Mouse (Mus musculus) hindbrain, embryonic 13.5 days (tissue): ENCODE measurements around the gene Scamp5. TPM values are rescaled to one million over a fixed set of nuclear protein-coding genes. Genes with fewer than 3 reads are reported as not detected.

Experiments
- ATAC-seq: fragments of 200-750 bp; cut with Nextera tagmentation; 2 replicates; pipeline ENCODE4 v1.8.0; 2017; ENCODE audit warnings: moderate TSS enrichment; ENCODE audit not compliant: low FRiP score
- H3K27ac ChIP-seq: fragments of 300-500 bp; sonication (generic); 2 replicates; pipeline ENCODE4 v1.5.1; 2015; ENCODE audit warnings: inconsistent platforms, mild to moderate bottlenecking, moderate library complexity
- H3K27me3 ChIP-seq: fragments of 300-500 bp; sonication (generic); 2 replicates; pipeline ENCODE4 v1.6.1; 2015; ENCODE audit warnings: mild to moderate bottlenecking, inconsistent platforms
- H3K36me3 ChIP-seq: fragments of 300-500 bp; sonication (generic); 2 replicates; pipeline ENCODE4 v1.6.1; 2015; ENCODE audit warnings: mild to moderate bottlenecking, inconsistent platforms
- H3K4me1 ChIP-seq: fragments of 300-500 bp; sonication (generic); replicated peaks from 2 replicates; pipeline ENCODE4 v1.6.1; 2015; ENCODE audit warnings: inconsistent platforms
- H3K4me2 ChIP-seq: fragments of 300-500 bp; sonication (generic); 2 replicates; pipeline ENCODE4 v1.6.1; 2015; ENCODE audit warnings: inconsistent platforms, mild to moderate bottlenecking, moderate library complexity
- H3K4me3 ChIP-seq: fragments of 300-500 bp; sonication (generic); 2 replicates; pipeline ENCODE4 v1.5.1; 2015; ENCODE audit warnings: mild to moderate bottlenecking, inconsistent platforms
- H3K9ac ChIP-seq: fragments of 300-500 bp; sonication (generic); 2 replicates; pipeline ENCODE4 v1.6.1; 2015; ENCODE audit warnings: mild to moderate bottlenecking, inconsistent platforms
- H3K9me3 ChIP-seq: fragments of 300-500 bp; sonication (generic); 2 replicates; pipeline ENCODE4 v1.6.1; 2016; ENCODE audit warnings: inconsistent platforms
- WGBS: fragments of 180-500 bp; shearing (Covaris S2); methylation state at CpG from one replicate; pipeline ENCODE4 v1.1.7; 2015; 5-methylcytosine and 5-hydroxymethylcytosine counted together
- polyA plus RNA-seq: library from polyadenylated mRNA; unstranded; fragments of >200 nt; fragmentation: Nextera tagmentation; extraction: Ambion mirVana; gene quantifications from 2 replicates; pipeline ENCODE4 v1.2.1, GENCODE M21; 2015

Gene Scamp5
- polyA plus RNA-seq, 1 experiment from 2014 or later, result 86.3 TPM

GRCm38 (mm10) chr9:57402318-57403251, 65.3 kb downstream of the Scamp5 start:
- H3K4me3 ChIP-seq, result no peak overlapping the region

GRCm38 (mm10) chr9:57398773-57399172, 69.1 kb downstream of the Scamp5 start:
- ATAC-seq, result no peak
- Histone ChIP-seq H3K4me2 (no peak overlapping the region), H3K9ac (no peak overlapping the region), H3K4me1 (no peaks in the 10 kb centered on the region), H3K9me3 (peaks cover 14% of the 10 kb centered on the region), H3K27ac (no peak overlapping the region), H3K27me3 (no peaks in the 10 kb centered on the region), H3K36me3 (no peaks in the 10 kb centered on the region), H3K4me3 (no peak overlapping the region)
- WGBS, result 92% methylated on average over 2 of the region's 2 CpGs

More at GRCm38 (mm10) chr9:57402318-57403251, 65.3 kb downstream of the Scamp5 start:
- 91% methylated on average over 15 of the region's 15 CpGs for WGBS
- Histone ChIP-seq H3K27me3 (no peaks in the 10 kb centered on the region), H3K9me3 (peaks cover 14% of the 10 kb centered on the region), H3K9ac (no peak overlapping the region), H3K4me1 (no peaks in the 10 kb centered on the region), H3K27ac (no peak overlapping the region), H3K36me3 (no peaks in the 10 kb centered on the region), H3K4me2 (no peak overlapping the region)
- no peak for ATAC-seq

- Histone ChIP-seq H3K4me2 (no peak overlapping the region), H3K4me1 (no peaks in the 10 kb centered on the region), H3K4me3 (no peak overlapping the region), H3K27ac (no peak overlapping the region), H3K9ac (no peak overlapping the region), H3K27me3 (no peaks in the 10 kb centered on the region), H3K36me3 (no peaks in the 10 kb centered on the region), H3K9me3 (no peaks in the 10 kb centered on the region)
- WGBS, result 88% methylated on average over 1 of the region's 1 CpGs
- ATAC-seq, result no peak
Observed at GRCm38 (mm10) chr9:57392892-57393291, 75.0 kb downstream of the Scamp5 start.

Other genes starting within 250 kb of the Scamp5 start
- gene Trcg1, start 231.5 kb downstream of the Scamp5 start, polyA plus RNA-seq, result not detected in 2 replicates
- 3.8 and 5.4 TPM in 2 replicates for gene 1700017B05Rik, start 205.4 kb downstream of the Scamp5 start, polyA plus RNA-seq
- gene Ppcdc, start 27.9 kb downstream of the Scamp5 start, polyA plus RNA-seq, result 25.6 and 26.0 TPM in 2 replicates
- 15.6 and 16.2 TPM in 2 replicates for gene Rpp25, start 36.0 kb upstream of the Scamp5 start, polyA plus RNA-seq
- 875 and 879 TPM in 2 replicates for gene Cox5a, start 53.2 kb upstream of the Scamp5 start, polyA plus RNA-seq
- gene Fam219b, start 69.5 kb upstream of the Scamp5 start, polyA plus RNA-seq, result 21.6 and 22.4 TPM in 2 replicates
- gene Mpi, start 84.7 kb upstream of the Scamp5 start, polyA plus RNA-seq, result 67.9 and 75.2 TPM in 2 replicates
- gene Scamp2, start 92.9 kb upstream of the Scamp5 start, polyA plus RNA-seq, result 56.9 and 58.8 TPM in 2 replicates
- gene Ulk3, start 121.4 kb upstream of the Scamp5 start, polyA plus RNA-seq, result 28.6 and 30.5 TPM in 2 replicates
- gene Cplx3, start 138.2 kb upstream of the Scamp5 start, polyA plus RNA-seq, result 0.21 and 0.48 TPM in 2 replicates
- not detected in 2 replicates for gene Lman1l, start 152.7 kb upstream of the Scamp5 start, polyA plus RNA-seq
- 43.6 and 45.0 TPM in 2 replicates for gene Csk, start 185.6 kb upstream of the Scamp5 start, polyA plus RNA-seq
- not detected in 2 replicates for gene Cyp1a2, start 215.6 kb upstream of the Scamp5 start, polyA plus RNA-seq
- 0.09 and 0.12 TPM in 2 replicates for gene Cyp1a1, start 219.9 kb upstream of the Scamp5 start, polyA plus RNA-seq
- gene Edc3, start 240.5 kb upstream of the Scamp5 start, polyA plus RNA-seq, result 33.8 and 35.4 TPM in 2 replicates